Mouse (Mus musculus) forebrain, postnatal 0 days (tissue): ENCODE measurements at regions not wholly inside any gene's neighbourhood (a gene's known extent, or its start where the extent isn't known, plus 50 kb on each side); places are given as distances from the start of the nearest gene placed in this dataset.
A peak's percentile ranks its signal among the peaks of the same experiment; 100 is the strongest.

Experiments
- ATAC-seq: fragments of 200-750 bp; cut with Nextera tagmentation; 2 replicates; pipeline ENCODE4 v1.8.0; 2017; ENCODE audit warnings: mild to moderate bottlenecking, moderate library complexity
- DNase-seq: peaks from one replicate; pipeline ENCODE4 v3.0.0-alpha.2; 2015
- H3K27ac ChIP-seq: fragments of 300-500 bp; sonication (generic); 2 replicates; pipeline ENCODE4 v1.5.1; 2014; ENCODE audit warnings: low read depth, mild to moderate bottlenecking, antibody characterized with exemption, low read length, moderate library complexity, mixed read lengths
- H3K27me3 ChIP-seq: fragments of 300-500 bp; sonication (generic); 2 replicates; pipeline ENCODE4 v1.6.1; 2014; ENCODE audit warnings: mild to moderate bottlenecking, low read length, mixed read lengths; ENCODE audit not compliant: insufficient read depth
- H3K36me3 ChIP-seq: fragments of 300-500 bp; sonication (generic); 2 replicates; pipeline ENCODE4 v1.6.1; 2014; ENCODE audit warnings: mild to moderate bottlenecking, moderate library complexity; ENCODE audit not compliant: insufficient read depth
- H3K4me1 ChIP-seq: fragments of 300-500 bp; sonication (generic); 2 replicates; pipeline ENCODE4 v1.6.1; 2014; ENCODE audit warnings: antibody characterized with exemption; ENCODE audit not compliant: insufficient read depth
- H3K4me2 ChIP-seq: fragments of 300-500 bp; sonication (generic); 2 replicates; pipeline ENCODE4 v1.6.1; 2014; ENCODE audit warnings: low read depth, mild to moderate bottlenecking, moderate library complexity
- H3K4me3 ChIP-seq: fragments of 300-500 bp; sonication (generic); 2 replicates; pipeline ENCODE4 v1.5.1; 2014; ENCODE audit warnings: low read depth, low read length, mixed read lengths
- H3K9ac ChIP-seq: fragments of 300-500 bp; sonication (generic); 2 replicates; pipeline ENCODE4 v1.6.1; 2014; ENCODE audit warnings: mild to moderate bottlenecking
- H3K9me3 ChIP-seq: fragments of 300-500 bp; sonication (generic); 2 replicates; pipeline ENCODE4 v1.6.1; 2016; ENCODE audit warnings: low read length
- CTCF ChIP-seq: sonication (generic); IDR thresholded peaks from 2 replicates; pipeline ENCODE4 v1.5.1; 2016; ENCODE audit warnings: antibody characterized with exemption, control low read depth, low read depth
- whole genome bisulfite sequencing: fragments of 180-500 bp; shearing (Covaris S2); extraction: QIAGEN DNeasy Blood & Tissue Kit; methylation state at CpG from one replicate; pipeline ENCODE4 v1.1.7; 2014; 5-methylcytosine and 5-hydroxymethylcytosine counted together

DNA sequence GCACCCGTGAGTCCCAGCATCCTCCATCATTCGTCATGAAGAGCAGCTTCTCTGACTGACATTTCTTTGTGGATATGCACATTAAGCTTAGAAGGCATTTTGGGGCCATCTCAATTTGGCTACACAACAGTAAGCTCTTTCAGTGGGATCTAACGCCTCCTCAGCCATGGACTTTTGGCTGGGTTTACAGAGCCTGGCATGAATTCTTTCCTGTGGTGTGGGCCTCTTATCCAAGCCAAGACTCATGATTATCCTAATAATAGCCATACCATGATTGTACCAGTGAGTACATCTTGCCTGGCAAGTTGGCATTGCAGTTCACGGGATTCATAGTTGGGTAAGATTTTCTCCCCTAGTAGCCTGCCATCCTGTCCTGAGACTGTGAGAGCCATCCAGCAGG lies 126.3 kb downstream of the Dhrs2 start:
- Histone ChIP-seq H3K4me3 (no peak overlapping the region), H3K4me1 (no peaks in the 10 kb centered on the region), H3K27me3 (no peaks in the 10 kb centered on the region), H3K36me3 (no peaks in the 10 kb centered on the region), H3K27ac (no peak overlapping the region), H3K9me3 (no peaks in the 10 kb centered on the region), H3K4me2 (no peak overlapping the region), H3K9ac (no peak overlapping the region)
- no peak for DNase-seq
- WGBS: 62% methylated on average over 4 of the region's 4 CpGs
- ATAC-seq: no peak
- no peak for TF ChIP-seq CTCF

DNA sequence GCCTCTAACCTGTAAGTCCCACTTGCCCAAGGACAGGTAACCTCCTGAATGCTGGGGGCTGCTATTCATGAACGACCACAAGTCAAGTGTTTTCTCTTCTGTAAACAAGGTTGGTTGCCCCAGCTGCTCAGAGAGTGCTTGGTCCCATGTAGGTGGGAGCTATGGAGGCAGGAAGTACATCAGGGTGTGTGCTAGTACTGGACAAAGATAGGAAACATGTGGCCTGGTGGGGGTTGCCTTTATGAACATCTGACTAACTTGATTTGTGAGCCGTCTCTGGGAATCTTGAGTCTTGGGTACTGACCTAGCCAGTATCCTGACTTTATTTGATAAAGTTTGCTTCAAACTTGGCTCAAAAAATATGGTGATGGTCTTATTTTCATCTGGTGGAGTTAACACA lies 121.3 kb upstream of the Dhrs4 start:
- no peaks in the 10 kb centered on the region for H3K27me3 ChIP-seq
- WGBS: 87% methylated on average over 2 of the region's 2 CpGs
- no peaks in the 10 kb centered on the region for H3K9me3 ChIP-seq
- no peak overlapping the region for H3K9ac ChIP-seq
- DNase-seq: no peak
- ATAC-seq: no peak
- H3K4me3 ChIP-seq: no peak overlapping the region
- H3K27ac ChIP-seq: no peak overlapping the region
- no peak overlapping the region for H3K4me2 ChIP-seq
- H3K36me3 ChIP-seq: no peaks in the 10 kb centered on the region
- H3K4me1 ChIP-seq: no peaks in the 10 kb centered on the region
- no peak for TF ChIP-seq CTCF

DNA sequence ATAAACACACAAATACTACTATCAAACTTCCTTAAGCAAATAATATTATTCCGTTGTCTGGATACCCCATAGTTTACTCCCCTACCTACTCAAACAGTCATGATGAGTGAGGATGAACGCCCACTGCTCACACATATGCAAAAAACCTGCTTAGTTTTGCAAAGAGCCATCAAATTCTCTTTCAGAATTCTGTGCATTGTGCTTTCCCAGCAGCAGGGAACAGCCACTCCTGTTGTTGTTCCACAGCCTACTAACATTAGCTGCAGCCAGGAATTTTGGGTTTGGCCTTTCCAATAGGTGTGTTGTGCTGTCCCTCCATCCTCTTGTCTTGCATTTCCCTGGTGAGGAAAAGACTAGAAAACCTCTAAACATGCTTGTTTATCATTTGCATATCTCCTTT lies 120.1 kb upstream of the Dhrs4 start:
- H3K4me2 ChIP-seq: no peak overlapping the region
- DNase-seq: no peak
- TF ChIP-seq CTCF: no peak
- H3K9ac ChIP-seq: no peak overlapping the region
- no peak overlapping the region for H3K4me3 ChIP-seq
- no peaks in the 10 kb centered on the region for H3K27me3 ChIP-seq
- no peak overlapping the region for H3K27ac ChIP-seq
- no peaks in the 10 kb centered on the region for H3K9me3 ChIP-seq
- 65% methylated on average over 2 of the region's 2 CpGs for WGBS
- no peaks in the 10 kb centered on the region for H3K4me1 ChIP-seq
- no peaks in the 10 kb centered on the region for H3K36me3 ChIP-seq
- ATAC-seq: no peak

DNA sequence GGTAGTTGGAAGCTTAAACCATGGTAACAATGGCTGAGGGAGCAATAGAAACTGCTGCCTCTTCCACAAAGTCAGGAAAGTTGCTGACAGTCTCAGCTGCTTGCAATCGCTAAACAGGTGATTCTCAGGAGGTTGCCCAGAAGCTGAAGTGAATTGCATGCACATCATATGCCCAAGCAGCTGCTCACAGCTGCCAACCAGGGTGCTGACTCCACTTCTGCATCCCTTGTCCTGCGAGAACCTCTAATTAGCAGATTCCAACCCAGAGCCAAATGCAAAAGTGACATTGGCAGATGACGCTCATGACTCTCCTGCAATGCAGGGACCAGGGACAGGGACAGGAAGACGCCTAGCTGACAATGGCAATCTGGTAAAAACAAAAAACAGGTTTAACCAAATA lies 116.2 kb upstream of the Dhrs4 start:
- no peak for DNase-seq
- no peak overlapping the region for H3K9ac ChIP-seq

DNA sequence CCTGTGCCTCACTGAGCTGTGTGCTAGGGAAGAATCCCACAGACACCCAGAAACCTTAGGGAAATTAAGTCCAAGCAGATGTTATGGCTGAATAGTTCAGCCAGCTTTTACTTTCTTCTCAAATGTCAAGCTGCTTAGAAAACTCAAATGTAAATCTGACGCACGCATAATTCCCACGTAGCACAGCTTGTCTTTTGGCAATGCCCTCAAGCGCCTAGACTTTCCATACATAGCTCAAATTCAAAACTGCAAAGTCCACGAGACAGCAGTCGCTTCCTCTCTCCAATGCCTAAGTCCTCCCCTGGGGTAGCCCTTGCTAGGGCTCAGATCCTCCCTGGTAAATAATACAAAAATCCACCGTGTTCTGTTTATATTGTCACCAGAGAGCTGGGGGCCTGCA lies 115.8 kb upstream of the Dhrs4 start:
- DNase-seq: peak; percentile 32

More for the DNA sequence above, 116.2 kb upstream of the Dhrs4 start:
- no peak overlapping the region for H3K4me2 ChIP-seq
- no peak for ATAC-seq
- H3K27ac ChIP-seq: no peak overlapping the region
- H3K4me3 ChIP-seq: no peak overlapping the region
- WGBS: 56% methylated on average over 4 of the region's 4 CpGs
- no peaks in the 10 kb centered on the region for H3K27me3 ChIP-seq
- H3K4me1 ChIP-seq: no peaks in the 10 kb centered on the region
- H3K9me3 ChIP-seq: no peaks in the 10 kb centered on the region
- H3K36me3 ChIP-seq: no peaks in the 10 kb centered on the region
- no peak for TF ChIP-seq CTCF

DNA sequence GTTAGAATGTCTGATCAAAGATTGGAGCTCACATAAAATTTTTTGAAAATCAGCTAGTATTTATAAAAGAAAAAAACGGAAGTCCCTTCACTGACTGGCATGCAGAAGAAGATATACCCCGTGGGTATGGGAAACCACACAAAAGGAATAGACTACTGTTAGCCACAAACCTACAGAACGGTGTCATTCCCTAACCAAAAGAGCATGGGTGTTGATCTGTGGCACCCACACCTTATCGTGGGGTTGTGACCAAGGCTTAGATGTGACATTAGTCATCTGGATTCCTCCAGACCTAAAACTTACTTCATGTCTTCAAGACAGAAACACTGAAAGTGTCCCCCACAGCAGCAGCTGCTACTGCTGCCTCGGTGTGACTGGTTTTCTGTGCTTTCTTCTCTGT lies 108.2 kb upstream of the Dhrs4 start:
- Histone ChIP-seq H3K9me3 (no peaks in the 10 kb centered on the region), H3K36me3 (no peaks in the 10 kb centered on the region), H3K9ac (no peak overlapping the region), H3K4me2 (no peak overlapping the region), H3K4me3 (no peak overlapping the region), H3K27me3 (no peaks in the 10 kb centered on the region), H3K4me1 (no peaks in the 10 kb centered on the region), H3K27ac (no peak overlapping the region)
- DNase-seq: no peak
- no peak for TF ChIP-seq CTCF
- 95% methylated on average over 5 of the region's 5 CpGs for WGBS
- no peak for ATAC-seq

More for the DNA sequence above, 115.8 kb upstream of the Dhrs4 start:
- no peaks in the 10 kb centered on the region for H3K36me3 ChIP-seq
- TF ChIP-seq CTCF: no peak
- H3K4me1 ChIP-seq: no peaks in the 10 kb centered on the region
- WGBS: 53% methylated on average over 7 of the region's 7 CpGs
- no peak overlapping the region for H3K9ac ChIP-seq
- peak; percentile 38; the same call in 1 of the 2 replicates for ATAC-seq
- no peak overlapping the region for H3K4me2 ChIP-seq
- H3K27ac ChIP-seq: no peak overlapping the region
- H3K27me3 ChIP-seq: no peaks in the 10 kb centered on the region
- H3K9me3 ChIP-seq: no peaks in the 10 kb centered on the region
- no peak overlapping the region for H3K4me3 ChIP-seq

DNA sequence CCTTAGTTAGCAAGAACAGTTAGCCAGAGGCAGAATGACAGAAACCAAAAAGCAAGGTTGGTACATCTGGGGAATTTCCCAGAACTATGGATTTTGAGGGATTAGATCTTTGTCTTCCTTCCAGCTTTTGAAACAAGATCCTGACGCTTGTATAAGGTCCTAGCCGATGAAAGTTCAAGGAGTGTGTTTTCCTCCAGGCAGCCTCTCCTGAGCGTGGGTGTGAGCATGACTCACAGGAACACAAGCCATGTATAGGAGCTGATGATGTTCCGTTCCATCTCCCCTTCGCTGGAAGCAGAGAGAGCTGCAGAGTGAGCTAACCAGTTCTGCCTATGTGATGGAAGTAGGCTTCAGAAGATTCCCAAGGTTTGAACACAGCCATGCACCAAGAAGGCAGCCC lies 105.6 kb upstream of the Dhrs4 start:
- H3K9me3 ChIP-seq: no peaks in the 10 kb centered on the region
- H3K4me2 ChIP-seq: no peak overlapping the region
- no peaks in the 10 kb centered on the region for H3K4me1 ChIP-seq
- ATAC-seq (no peak), DNase-seq (no peak)
- no peaks in the 10 kb centered on the region for H3K27me3 ChIP-seq
- no peak for TF ChIP-seq CTCF
- no peak overlapping the region for H3K9ac ChIP-seq
- H3K4me3 ChIP-seq: no peak overlapping the region
- no peak overlapping the region for H3K27ac ChIP-seq
- WGBS: 85% methylated on average over 5 of the region's 5 CpGs
- no peaks in the 10 kb centered on the region for H3K36me3 ChIP-seq

DNA sequence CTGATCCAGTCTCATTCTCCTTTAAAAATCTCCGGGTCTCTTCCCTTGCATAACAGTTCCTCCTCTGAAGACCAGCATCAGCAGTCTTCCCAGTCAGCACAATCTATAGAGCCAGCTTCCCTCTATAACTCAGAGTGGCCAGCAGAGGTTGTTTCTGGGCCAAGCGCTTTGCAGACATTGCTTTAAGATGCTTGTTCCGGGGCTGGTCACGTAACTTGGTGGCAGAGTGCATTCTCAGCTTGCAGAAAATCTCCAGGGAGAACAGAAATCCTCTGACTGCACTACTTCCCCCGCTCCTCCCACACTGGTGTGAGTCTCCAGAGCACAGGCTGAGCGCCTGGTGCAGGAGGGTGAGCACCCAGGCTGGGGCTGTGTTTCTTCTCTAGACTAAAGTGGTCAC lies 91.8 kb upstream of the Dhrs4 start:
- no peak overlapping the region for H3K27ac ChIP-seq
- H3K36me3 ChIP-seq: no peaks in the 10 kb centered on the region
- no peak for TF ChIP-seq CTCF
- WGBS: 63% methylated on average over 6 of the region's 6 CpGs
- peak; percentile 12; the same call in 1 of the 2 replicates for ATAC-seq
- no peaks in the 10 kb centered on the region for H3K4me1 ChIP-seq
- H3K4me2 ChIP-seq: no peak overlapping the region
- no peak overlapping the region for H3K4me3 ChIP-seq
- no peaks in the 10 kb centered on the region for H3K9me3 ChIP-seq
- no peak overlapping the region for H3K9ac ChIP-seq
- H3K27me3 ChIP-seq: no peaks in the 10 kb centered on the region
- peak; percentile 14 for DNase-seq
